Mouse (Mus musculus) hindbrain, postnatal 0 days (tissue): Measurements from ENCODE around the gene Sytl1. TPM values are rescaled to one million over a fixed set of nuclear protein-coding genes. Genes with fewer than 3 reads are reported as not detected.

ENCODE experiments used
- ATAC-seq: fragments of 200-750 bp; cut with Nextera tagmentation; 2 replicates; pipeline ENCODE4 v1.8.0; 2017; ENCODE audit warnings: mild to moderate bottlenecking, moderate TSS enrichment, moderate library complexity
- DNase-seq: peaks from one replicate; pipeline ENCODE4 v3.0.0-alpha.2; 2015; ENCODE audit warnings: low spot score
- H3K27ac ChIP-seq: fragments of 300-500 bp; sonication (generic); 2 replicates; pipeline ENCODE4 v1.5.1; 2014; ENCODE audit warnings: mild to moderate bottlenecking
- H3K27me3 ChIP-seq: fragments of 300-500 bp; sonication (generic); 2 replicates; pipeline ENCODE4 v1.6.1; 2014; ENCODE audit warnings: low read length, mixed read lengths; ENCODE audit not compliant: insufficient read depth
- H3K36me3 ChIP-seq: fragments of 300-500 bp; sonication (generic); 2 replicates; pipeline ENCODE4 v1.6.1; 2014; ENCODE audit warnings: low read length, mixed read lengths; ENCODE audit not compliant: insufficient read depth
- H3K4me1 ChIP-seq: fragments of 300-500 bp; sonication (generic); 2 replicates; pipeline ENCODE4 v1.6.1; 2014; ENCODE audit warnings: antibody characterized with exemption, low read length, mixed read lengths; ENCODE audit not compliant: insufficient read depth
- H3K4me2 ChIP-seq: fragments of 300-500 bp; sonication (generic); 2 replicates; pipeline ENCODE4 v1.6.1; 2014; ENCODE audit warnings: low read depth, mild to moderate bottlenecking, low read length, moderate library complexity, mixed read lengths
- H3K4me3 ChIP-seq: fragments of 300-500 bp; sonication (generic); 2 replicates; pipeline ENCODE4 v1.5.1; 2014; ENCODE audit warnings: low read length
- H3K9ac ChIP-seq: fragments of 300-500 bp; sonication (generic); replicated peaks from 2 replicates; pipeline ENCODE4 v1.6.1; 2014; ENCODE audit warnings: mild to moderate bottlenecking, low read length, moderate library complexity, mixed read lengths
- H3K9me3 ChIP-seq: fragments of 300-500 bp; sonication (generic); 2 replicates; pipeline ENCODE4 v1.6.1; 2016; ENCODE audit warnings: low read length, mixed read lengths
- CTCF ChIP-seq: IDR thresholded peaks from 2 replicates; pipeline ENCODE4 v1.5.1; 2016; ENCODE audit warnings: antibody characterized with exemption, control low read depth, low read depth
- WGBS: fragments of 180-500 bp; shearing (Covaris S2); extraction: QIAGEN DNeasy Blood & Tissue Kit; methylation state at CpG from one replicate; pipeline ENCODE4 v1.1.7; 2014; 5-methylcytosine and 5-hydroxymethylcytosine counted together
- polyA plus RNA-seq: library from polyadenylated mRNA; unstranded; fragments of >200 nt; fragmentation: Nextera tagmentation; extraction: Ambion mirVana; gene quantifications from 2 replicates; pipeline ENCODE4 v1.2.1, GENCODE M21; 2015
- total RNA-seq: library from RNA; depleted of rRNA; stranded (reverse); fragments of >200 nt; gene quantifications from 2 replicates; pipeline ENCODE4 v1.2.3, GENCODE M21; 2014

Gene Sytl1
- total and polyA plus RNA-seq, 2 experiments from 2014 or later = 0.40 to 1.4 TPM

GRCm38 (mm10) chr4:133263756-133264155, 843 bp upstream of the Sytl1 start:
- no peak overlapping the region for H3K9ac ChIP-seq
- H3K27me3 ChIP-seq = no peaks in the 10 kb centered on the region
- H3K4me3 ChIP-seq = no peak overlapping the region
- H3K9me3 ChIP-seq = no peaks in the 10 kb centered on the region
- WGBS = 93% methylated on average over 5 of the region's 5 CpGs
- no peak overlapping the region for H3K4me2 ChIP-seq
- ATAC-seq = no peak
- DNase-seq = no peak
- H3K4me1 ChIP-seq = no peaks in the 10 kb centered on the region
- H3K36me3 ChIP-seq = peaks cover 37% of the 10 kb centered on the region
- TF ChIP-seq CTCF = no peak
- H3K27ac ChIP-seq = no peak overlapping the region

- DNase-seq = no peak
- Histone ChIP-seq H3K9ac (no peak overlapping the region), H3K4me2 (no peak overlapping the region), H3K4me3 (no peak overlapping the region), H3K27ac (no peak overlapping the region), H3K27me3 (no peaks in the 10 kb centered on the region), H3K36me3 (peaks cover 23% of the 10 kb centered on the region), H3K9me3 (no peaks in the 10 kb centered on the region), H3K4me1 (no peaks in the 10 kb centered on the region)
- TF ChIP-seq CTCF = no peak
- 66% methylated on average over 7 of the region's 7 CpGs for WGBS
- ATAC-seq = no peak
These were observed 543 bp downstream of the Sytl1 start for GRCm38 (mm10) chr4:133262375-133262765.

- Histone ChIP-seq H3K27me3 (no peaks in the 10 kb centered on the region), H3K27ac (no peak overlapping the region), H3K4me1 (no peaks in the 10 kb centered on the region), H3K4me3 (no peak overlapping the region), H3K9ac (no peak overlapping the region), H3K4me2 (no peak overlapping the region), H3K36me3 (peaks cover 17% of the 10 kb centered on the region), H3K9me3 (no peaks in the 10 kb centered on the region)
- no peak for DNase-seq
- WGBS = 53% methylated on average over 10 of the region's 10 CpGs
- ATAC-seq = no peak
- TF ChIP-seq CTCF = no peak
These were observed 1.1 kb downstream of the Sytl1 start for GRCm38 (mm10) chr4:133261641-133262374.

GRCm38 (mm10) chr4:133257798-133258408, 5.0 kb downstream of the Sytl1 start:
- Histone ChIP-seq H3K4me3 (no peak overlapping the region), H3K9ac (no peak overlapping the region), H3K27me3 (no peaks in the 10 kb centered on the region), H3K36me3 (no peaks in the 10 kb centered on the region), H3K4me1 (no peaks in the 10 kb centered on the region), H3K9me3 (no peaks in the 10 kb centered on the region), H3K27ac (no peak overlapping the region), H3K4me2 (no peak overlapping the region)
- 76% methylated on average over 12 of the region's 12 CpGs for WGBS
- TF ChIP-seq CTCF = no peak
- no peak for ATAC-seq
- DNase-seq = no peak

- Histone ChIP-seq H3K9ac (no peak overlapping the region), H3K4me3 (no peak overlapping the region), H3K36me3 (no peaks in the 10 kb centered on the region), H3K27ac (no peak overlapping the region), H3K4me1 (no peaks in the 10 kb centered on the region), H3K27me3 (peaks cover 4% of the 10 kb centered on the region; the same call in 1 of the 2 replicates), H3K9me3 (no peaks in the 10 kb centered on the region), H3K4me2 (no peak overlapping the region)
- WGBS = 41% methylated on average over 12 of the region's 12 CpGs
- ATAC-seq = no peak
- DNase-seq = no peak
- no peak for TF ChIP-seq CTCF
These were observed 5.7 kb downstream of the Sytl1 start for GRCm38 (mm10) chr4:133257230-133257629.

- Histone ChIP-seq H3K9me3 (no peaks in the 10 kb centered on the region), H3K4me3 (no peak overlapping the region), H3K4me1 (no peaks in the 10 kb centered on the region), H3K4me2 (no peak overlapping the region), H3K27ac (no peak overlapping the region), H3K9ac (no peak overlapping the region), H3K27me3 (peaks cover 6% of the 10 kb centered on the region; the same call in 1 of the 2 replicates), H3K36me3 (no peaks in the 10 kb centered on the region)
- DNase-seq (no peak), ATAC-seq (no peak)
- 20% methylated on average over 24 of the region's 24 CpGs for WGBS
- no peak for TF ChIP-seq CTCF
These were observed 6.1 kb downstream of the Sytl1 start for GRCm38 (mm10) chr4:133256820-133257219.

- TF ChIP-seq CTCF = no peak
- DNase-seq = no peak
- Histone ChIP-seq H3K27me3 (peaks cover 17% of the 10 kb centered on the region), H3K36me3 (no peaks in the 10 kb centered on the region), H3K4me1 (0 out of 2 replicates have a peak, but pooled peaks cover 6% of the 10 kb centered on the region), H3K27ac (no peak overlapping the region), H3K9me3 (no peaks in the 10 kb centered on the region), H3K4me2 (no peak overlapping the region), H3K4me3 (no peak overlapping the region), H3K9ac (no peak overlapping the region)
- WGBS = 66% methylated on average over 6 of the region's 6 CpGs
- no peak for ATAC-seq
These were observed 7.5 kb downstream of the Sytl1 start for GRCm38 (mm10) chr4:133255392-133255791.
